Mouse (Mus musculus): Measurements from ENCODE around the gene Prr5. TPM values are rescaled to one million over a fixed set of nuclear protein-coding genes. Genes with fewer than 3 reads are reported as not detected.

The Prr5 gene
- total and polyA plus RNA-seq, 2 experiments = 2.2 to 9.4 TPM

- TF ChIP-seq CTCF (IDR thresholded peaks at IDR 0.05; ENCODE audit: low read depth, low read length) = no peak
- TF ChIP-seq POLR2A (IDR thresholded peaks at IDR 0.05; ENCODE audit: extremely low read depth, insufficient read depth, low read length) = no peak
- peaks cover 3% of the 10 kb centered on the region; the same call in 1 of the 2 replicates for H3K4me1 ChIP-seq (ENCODE audit: control insufficient read depth, insufficient read depth, low read length)
- WGBS = 92% methylated on average over 3 of the region's 3 CpGs
- H3K36me3 ChIP-seq (ENCODE audit: control insufficient read depth, insufficient read depth, low read length) = no peaks in the 10 kb centered on the region
- no peak overlapping the region for H3K27ac ChIP-seq (replicated peaks; ENCODE audit: insufficient read depth, low read depth, low read length)
- H3K27me3 ChIP-seq (ENCODE audit: control insufficient read depth, insufficient read depth, low read length) = no peaks in the 10 kb centered on the region
- DNase-seq (ENCODE audit: extremely low read depth, low read depth, low spot score) = no peak
- H3K9ac ChIP-seq (ENCODE audit: low read depth, low read length) = no peak overlapping the region
- H3K79me2 ChIP-seq (ENCODE audit: control insufficient read depth, insufficient read depth, low read length) = peaks cover 12% of the 10 kb centered on the region; the same call in 1 of the 2 replicates
- H3K4me3 ChIP-seq (ENCODE audit: insufficient read depth, low read depth, low read length) = no peak overlapping the region
These were observed 12.8 kb downstream of the Prr5 start for GRCm38 (mm10) chr15:84682206-84682605.

GRCm38 (mm10) chr15:84682821-84683220 is 13.4 kb downstream of the Prr5 start:
- no peak for TF ChIP-seq CTCF (IDR thresholded peaks at IDR 0.05; ENCODE audit: low read depth, low read length)
- no peak for TF ChIP-seq POLR2A (IDR thresholded peaks at IDR 0.05; ENCODE audit: extremely low read depth, insufficient read depth, low read length)
- no peak overlapping the region for H3K4me3 ChIP-seq (ENCODE audit: insufficient read depth, low read depth, low read length)
- peaks cover 3% of the 10 kb centered on the region; the same call in 1 of the 2 replicates for H3K4me1 ChIP-seq (ENCODE audit: control insufficient read depth, insufficient read depth, low read length)
- H3K36me3 ChIP-seq (ENCODE audit: control insufficient read depth, insufficient read depth, low read length) = no peaks in the 10 kb centered on the region
- no peaks in the 10 kb centered on the region for H3K27me3 ChIP-seq (ENCODE audit: control insufficient read depth, insufficient read depth, low read length)
- WGBS = 82% methylated on average over 5 of the region's 5 CpGs
- DNase-seq (ENCODE audit: extremely low read depth, low read depth, low spot score) = no peak
- peaks cover 12% of the 10 kb centered on the region; the same call in 1 of the 2 replicates for H3K79me2 ChIP-seq (ENCODE audit: control insufficient read depth, insufficient read depth, low read length)
- H3K27ac ChIP-seq (replicated peaks; ENCODE audit: insufficient read depth, low read depth, low read length) = no peak overlapping the region
- H3K9ac ChIP-seq (ENCODE audit: low read depth, low read length) = no peak overlapping the region

GRCm38 (mm10) chr15:84684520-84684919 is 15.1 kb downstream of the Prr5 start:
- no peak overlapping the region for H3K9ac ChIP-seq (ENCODE audit: low read depth, low read length)
- H3K27ac ChIP-seq (replicated peaks; ENCODE audit: insufficient read depth, low read depth, low read length) = no peak overlapping the region
- no peak for DNase-seq (ENCODE audit: extremely low read depth, low read depth, low spot score)
- peaks cover 12% of the 10 kb centered on the region; the same call in 1 of the 2 replicates for H3K79me2 ChIP-seq (ENCODE audit: control insufficient read depth, insufficient read depth, low read length)
- no peak overlapping the region for H3K4me3 ChIP-seq (ENCODE audit: insufficient read depth, low read depth, low read length)
- H3K27me3 ChIP-seq (ENCODE audit: control insufficient read depth, insufficient read depth, low read length) = no peaks in the 10 kb centered on the region
- H3K4me1 ChIP-seq (ENCODE audit: control insufficient read depth, insufficient read depth, low read length) = peaks cover 3% of the 10 kb centered on the region; the same call in 1 of the 2 replicates
- 88% methylated on average over 5 of the region's 5 CpGs for WGBS
- H3K36me3 ChIP-seq (ENCODE audit: control insufficient read depth, insufficient read depth, low read length) = no peaks in the 10 kb centered on the region
- TF ChIP-seq CTCF (IDR thresholded peaks at IDR 0.05; ENCODE audit: low read depth, low read length) (no peak), POLR2A (IDR thresholded peaks at IDR 0.05; ENCODE audit: extremely low read depth, insufficient read depth, low read length) (no peak)

GRCm38 (mm10) chr15:84685417-84685816 is 16.0 kb downstream of the Prr5 start:
- no peak overlapping the region for H3K4me3 ChIP-seq (ENCODE audit: insufficient read depth, low read depth, low read length)
- no peak overlapping the region for H3K27ac ChIP-seq (replicated peaks; ENCODE audit: insufficient read depth, low read depth, low read length)
- peaks cover 2% of the 10 kb centered on the region; the same call in 1 of the 2 replicates for H3K4me1 ChIP-seq (ENCODE audit: control insufficient read depth, insufficient read depth, low read length)

GRCm38 (mm10) chr15:84687904-84688303 is 18.5 kb downstream of the Prr5 start:
- no peaks in the 10 kb centered on the region for H3K4me1 ChIP-seq (ENCODE audit: control insufficient read depth, insufficient read depth, low read length)
- WGBS = 83% methylated on average over 14 of the region's 14 CpGs
- no peak overlapping the region for H3K9ac ChIP-seq (ENCODE audit: low read depth, low read length)
- no peaks in the 10 kb centered on the region for H3K27me3 ChIP-seq (ENCODE audit: control insufficient read depth, insufficient read depth, low read length)
- no peak for DNase-seq (ENCODE audit: extremely low read depth, low read depth, low spot score)
- TF ChIP-seq CTCF (IDR thresholded peaks at IDR 0.05; ENCODE audit: low read depth, low read length) = no peak
- no peak for TF ChIP-seq POLR2A (IDR thresholded peaks at IDR 0.05; ENCODE audit: extremely low read depth, insufficient read depth, low read length)
- H3K79me2 ChIP-seq (ENCODE audit: control insufficient read depth, insufficient read depth, low read length) = peaks cover 4% of the 10 kb centered on the region; the same call in 1 of the 2 replicates
- no peaks in the 10 kb centered on the region for H3K36me3 ChIP-seq (ENCODE audit: control insufficient read depth, insufficient read depth, low read length)
- no peak overlapping the region for H3K27ac ChIP-seq (replicated peaks; ENCODE audit: insufficient read depth, low read depth, low read length)
- H3K4me3 ChIP-seq (ENCODE audit: insufficient read depth, low read depth, low read length) = no peak overlapping the region

More at GRCm38 (mm10) chr15:84685417-84685816, 16.0 kb downstream of the Prr5 start:
- no peak for DNase-seq (ENCODE audit: extremely low read depth, low read depth, low spot score)
- peaks cover 12% of the 10 kb centered on the region; the same call in 1 of the 2 replicates for H3K79me2 ChIP-seq (ENCODE audit: control insufficient read depth, insufficient read depth, low read length)
- no peak overlapping the region for H3K9ac ChIP-seq (ENCODE audit: low read depth, low read length)
- TF ChIP-seq POLR2A (IDR thresholded peaks at IDR 0.05; ENCODE audit: extremely low read depth, insufficient read depth, low read length) (no peak), CTCF (IDR thresholded peaks at IDR 0.05; ENCODE audit: low read depth, low read length) (no peak)
- no peaks in the 10 kb centered on the region for H3K27me3 ChIP-seq (ENCODE audit: control insufficient read depth, insufficient read depth, low read length)
- H3K36me3 ChIP-seq (ENCODE audit: control insufficient read depth, insufficient read depth, low read length) = no peaks in the 10 kb centered on the region
- 72% methylated on average over 3 of the region's 3 CpGs for WGBS

GRCm38 (mm10) chr15:84689356-84689755 is 19.9 kb downstream of the Prr5 start:
- H3K79me2 ChIP-seq (ENCODE audit: control insufficient read depth, insufficient read depth, low read length) = no peaks in the 10 kb centered on the region; the same call in 1 of the 2 replicates
- H3K4me1 ChIP-seq (ENCODE audit: control insufficient read depth, insufficient read depth, low read length) = no peaks in the 10 kb centered on the region
- no peaks in the 10 kb centered on the region for H3K36me3 ChIP-seq (ENCODE audit: control insufficient read depth, insufficient read depth, low read length)
- H3K27me3 ChIP-seq (ENCODE audit: control insufficient read depth, insufficient read depth, low read length) = no peaks in the 10 kb centered on the region
- DNase-seq (ENCODE audit: extremely low read depth, low read depth, low spot score) = no peak
- no peak overlapping the region for H3K4me3 ChIP-seq (ENCODE audit: insufficient read depth, low read depth, low read length)
- 52% methylated on average over 6 of the region's 6 CpGs for WGBS
- H3K9ac ChIP-seq (ENCODE audit: low read depth, low read length) = no peak overlapping the region
- TF ChIP-seq POLR2A (IDR thresholded peaks at IDR 0.05; ENCODE audit: extremely low read depth, insufficient read depth, low read length) = no peak
- TF ChIP-seq CTCF (IDR thresholded peaks at IDR 0.05; ENCODE audit: low read depth, low read length) = no peak
- no peak overlapping the region for H3K27ac ChIP-seq (replicated peaks; ENCODE audit: insufficient read depth, low read depth, low read length)

Data from liver, adult 2 months (tissue).